Mouse (Mus musculus) splenic B cell, adult 2 months (primary cell): ENCODE measurements around the gene Zfp949.
"Not testable (repeated sequence)": the region's sequence is repeated elsewhere in the genome, so short reads cannot be mapped to it uniquely, and the experiment has no call there.

Experiments
- DNase-seq: peaks from one replicate; pipeline ENCODE4 v3.0.0-alpha.2; 2011; ENCODE audit warnings: low read depth, low spot score
- H3K27me3 ChIP-seq: 2 replicates; pipeline ENCODE4 v1.6.1; 2012; ENCODE audit warnings: mild to moderate bottlenecking, low read length, moderate library complexity, mixed read lengths; ENCODE audit not compliant: control insufficient read depth, poor library complexity, insufficient read depth, severe bottlenecking
- H3K36me3 ChIP-seq: 2 replicates; pipeline ENCODE4 v1.6.1; 2012; ENCODE audit warnings: mild to moderate bottlenecking, low read length, moderate library complexity, mixed read lengths; ENCODE audit not compliant: control insufficient read depth, poor library complexity, insufficient read depth, severe bottlenecking

Zfp949 gene

GRCm38 (mm10) chr9:88570471-88570870 is 22.7 kb downstream of the Zfp949 start:
- not testable (repeated sequence) for H3K27me3 ChIP-seq, DNase-seq
- H3K36me3 ChIP-seq, result peaks cover 12% of the 10 kb centered on the region

- H3K36me3 ChIP-seq, DNase-seq, H3K27me3 ChIP-seq: not testable (repeated sequence)
These were observed 32.8 kb downstream of the Zfp949 start, which contains the start of gene Trim43a for GRCm38 (mm10) chr9:88580591-88580990. Gene Trim43a (plus strand): TSS chr9:88580891.

GRCm38 (mm10) chr9:88593708-88594107 is 45.9 kb downstream of the Zfp949 start:
- not testable (repeated sequence) for H3K27me3 ChIP-seq, H3K36me3 ChIP-seq, DNase-seq

DNA sequence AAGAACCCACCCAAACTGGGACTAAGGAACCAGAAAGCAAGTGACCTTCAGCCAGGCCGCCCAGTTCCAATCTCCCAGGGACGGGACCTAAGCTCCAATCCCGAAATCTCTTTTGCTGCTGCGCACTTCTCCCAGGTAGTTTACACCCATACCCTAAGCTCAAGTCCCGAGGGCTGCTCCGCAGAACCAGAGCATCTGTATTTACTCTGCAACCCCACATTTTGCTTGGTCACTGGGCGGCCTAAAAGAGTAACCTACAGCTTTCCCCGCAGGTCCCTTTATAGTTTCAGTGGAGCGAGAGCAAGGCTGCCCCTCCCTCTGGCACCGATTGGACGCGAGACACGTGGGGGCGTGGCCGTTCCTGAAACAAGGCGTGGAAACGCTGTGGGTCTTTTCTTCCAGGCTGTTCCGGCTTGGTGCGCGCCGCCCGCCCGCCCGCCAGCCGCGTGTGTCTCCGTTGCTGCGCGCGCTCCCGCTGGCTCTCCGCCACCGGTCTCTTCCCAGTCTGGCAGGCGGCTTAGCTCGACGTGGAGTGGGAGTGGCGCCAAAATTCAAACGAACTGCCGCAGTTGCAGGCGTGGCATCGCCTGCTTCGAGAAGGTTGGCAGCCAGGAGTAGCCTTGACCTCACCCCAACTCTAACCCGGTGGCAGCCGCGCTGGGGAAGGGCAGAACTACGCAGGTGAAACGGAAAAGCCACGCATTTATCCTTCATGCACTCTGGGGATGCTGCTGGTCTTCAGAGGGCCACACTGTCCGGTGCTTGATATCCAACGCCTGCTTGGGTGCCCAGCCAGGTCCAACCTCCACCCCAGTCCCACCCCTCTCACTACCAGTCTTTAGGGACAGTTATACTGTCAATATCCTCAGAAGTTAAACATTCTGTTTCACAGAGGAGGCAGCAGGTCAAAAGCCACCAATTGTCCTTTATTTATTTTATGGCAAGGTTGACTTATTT is 51.7 kb downstream of the Zfp949 start:
- not testable (repeated sequence) for H3K36me3 ChIP-seq, H3K27me3 ChIP-seq
- DNase-seq, result peak; percentile 68
